Mouse (Mus musculus) megakaryocyte, adult 5-6 weeks (primary cell): ENCODE data around the gene Gm45062. TPM values are rescaled to one million over a fixed set of nuclear protein-coding genes. Genes with fewer than 3 reads are reported as not detected.
"Not testable (repeated sequence)": the region's sequence is repeated elsewhere in the genome, so short reads cannot be mapped to it uniquely, and the experiment has no call there.

ENCODE experiments used
- ATAC-seq: 2 replicates; pipeline ENCODE4 v1.8.0; 2016; ENCODE audit warnings: mild to moderate bottlenecking, inconsistent platforms; ENCODE audit not compliant: poor library complexity, severe bottlenecking
- total RNA-seq, 2 experiments: library from RNA; stranded (forward) in 1 of 2; stranded (reverse) in 1 of 2; fragments of 153-499, 151-499 nt in 1 of 2; fragments of 221-1000, 200-1000 nt in 1 of 2; gene quantifications; 2 replicates each; pipeline versions ENCODE4 v1.2.3 to v1.2.4; 2015 to 2017

The Gm45062 gene
- total RNA-seq, 2 experiments from 2014 or later, result 3.2 to 8.0 TPM

GRCm38 (mm10) chr6:8497868-8498257 is 238.6 kb downstream of the Gm45062 start:
- ATAC-seq, result no peak

DNA sequence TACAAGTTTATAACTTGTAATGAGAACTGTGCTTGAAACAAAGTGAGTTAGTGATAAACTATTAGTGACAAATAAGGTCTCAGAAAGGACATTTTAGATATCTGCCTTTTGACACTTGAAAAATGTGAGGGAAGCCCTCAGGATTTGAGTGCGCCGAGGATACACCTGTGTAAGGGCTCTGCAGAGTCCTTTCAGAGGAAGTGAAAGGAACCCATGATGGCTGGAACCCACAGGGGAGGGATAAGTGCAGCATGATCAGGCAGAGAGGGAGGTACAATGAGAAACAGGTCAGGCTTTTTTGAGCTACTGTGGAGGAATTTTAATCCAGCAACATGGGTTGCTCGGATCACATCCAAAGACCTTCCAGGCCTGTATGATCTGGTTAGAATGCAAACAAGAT is 239.7 kb downstream of the Gm45062 start:
- ATAC-seq, result no peak

- no peak for ATAC-seq
Measured at GRCm38 (mm10) chr6:8503953-8504352, 244.7 kb downstream of the Gm45062 start.

DNA sequence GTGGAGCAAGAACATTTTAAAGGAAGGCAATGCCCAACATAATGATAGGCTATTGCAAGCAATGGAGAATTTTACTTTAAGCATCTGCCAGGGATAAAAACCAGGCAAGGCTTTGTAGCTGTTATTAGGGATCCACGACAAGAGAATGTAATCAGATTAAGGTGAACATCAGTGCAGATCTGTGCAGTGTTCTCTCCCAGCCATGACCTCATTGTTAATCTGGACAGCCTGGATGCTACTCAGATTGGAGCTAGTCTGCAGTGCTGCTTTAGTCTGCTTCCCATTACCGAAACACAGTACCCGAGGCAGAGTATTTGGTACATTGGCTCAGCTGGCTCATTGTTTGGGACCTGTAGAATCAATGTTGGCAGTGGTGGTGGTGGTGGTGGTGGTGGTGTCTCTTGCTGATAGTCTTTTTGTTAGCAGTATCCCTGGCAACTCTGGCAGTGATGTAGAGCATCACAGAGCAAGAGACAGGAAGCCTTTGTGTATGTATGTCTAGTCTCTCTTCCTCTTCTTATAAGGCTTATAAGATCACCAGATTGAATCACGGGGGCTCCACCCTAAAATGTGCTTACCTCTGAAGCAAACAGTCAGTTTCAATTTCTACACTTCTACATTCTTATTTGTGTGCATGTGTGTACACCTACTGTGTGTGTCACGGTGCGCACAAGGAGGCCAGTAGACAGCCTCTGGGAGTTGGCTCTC is 245.4 kb downstream of the Gm45062 start:
- peak; percentile 38 for ATAC-seq

GRCm38 (mm10) chr6:8506631-8507030 is 247.4 kb downstream of the Gm45062 start:
- no peak for ATAC-seq

DNA sequence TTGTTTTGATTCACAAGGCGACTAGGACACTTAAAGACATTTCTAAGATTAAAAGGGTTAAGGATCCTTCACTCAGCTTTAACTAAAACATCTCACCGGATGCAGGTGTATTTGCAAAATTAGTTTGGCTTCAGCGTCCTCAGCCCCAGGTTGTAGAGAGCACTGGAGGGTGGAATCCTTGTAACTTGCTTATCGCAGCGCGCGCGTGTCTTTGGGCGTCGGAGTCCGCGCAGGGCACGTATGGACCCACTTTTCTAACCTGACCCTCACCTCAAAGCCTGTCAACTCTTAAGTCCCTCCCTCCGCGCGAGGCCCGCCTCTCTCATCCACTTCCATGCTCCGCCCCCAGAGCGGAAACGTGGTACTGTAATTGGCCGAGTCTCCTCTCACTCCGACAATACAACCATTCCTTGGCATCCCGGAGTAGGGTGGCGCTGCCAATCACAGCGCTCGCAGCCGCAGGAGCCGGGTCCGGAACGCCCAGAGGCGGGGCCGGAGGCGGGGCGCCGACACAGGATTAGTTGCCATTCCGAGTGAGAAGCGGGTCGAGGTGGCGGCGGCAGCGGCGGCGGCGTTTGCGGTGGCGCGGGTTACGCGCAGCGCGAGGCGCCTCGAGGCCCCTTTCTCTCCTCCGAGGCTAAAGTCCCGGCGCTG is 249.8 kb downstream of the Gm45062 start:
- peak; percentile 89 for ATAC-seq

DNA sequence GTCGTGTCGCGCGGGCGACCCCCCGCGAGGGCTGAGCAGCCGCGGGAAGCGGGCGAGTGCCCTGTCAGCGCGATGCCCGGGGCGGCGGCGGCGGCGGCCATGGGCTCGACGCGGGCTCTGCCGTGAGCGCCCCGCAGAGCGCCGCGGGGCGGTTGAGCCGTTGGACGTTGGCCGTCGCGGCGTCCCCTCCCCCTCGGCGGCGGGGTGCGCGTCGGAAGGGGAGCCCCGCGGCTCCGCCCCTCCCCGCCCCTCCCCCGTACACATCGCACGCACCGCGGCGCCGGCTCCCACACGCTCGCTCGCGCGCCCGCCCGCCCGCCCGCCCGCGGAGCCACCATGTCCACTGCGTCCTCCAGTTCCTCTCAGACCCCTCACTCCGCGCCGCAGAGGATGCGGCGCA is 250.3 kb downstream of the Gm45062 start, which contains the start of gene Glcci1:
TSS of gene Glcci1 (plus strand) at position 50 of the 400 bp plus-strand sequence.
- ATAC-seq, result peak; percentile 49

- peak; percentile 10; the same call in 1 of the 2 replicates for ATAC-seq
Measured at GRCm38 (mm10) chr6:8509961-8510863, 251.0 kb downstream of the Gm45062 start.

DNA sequence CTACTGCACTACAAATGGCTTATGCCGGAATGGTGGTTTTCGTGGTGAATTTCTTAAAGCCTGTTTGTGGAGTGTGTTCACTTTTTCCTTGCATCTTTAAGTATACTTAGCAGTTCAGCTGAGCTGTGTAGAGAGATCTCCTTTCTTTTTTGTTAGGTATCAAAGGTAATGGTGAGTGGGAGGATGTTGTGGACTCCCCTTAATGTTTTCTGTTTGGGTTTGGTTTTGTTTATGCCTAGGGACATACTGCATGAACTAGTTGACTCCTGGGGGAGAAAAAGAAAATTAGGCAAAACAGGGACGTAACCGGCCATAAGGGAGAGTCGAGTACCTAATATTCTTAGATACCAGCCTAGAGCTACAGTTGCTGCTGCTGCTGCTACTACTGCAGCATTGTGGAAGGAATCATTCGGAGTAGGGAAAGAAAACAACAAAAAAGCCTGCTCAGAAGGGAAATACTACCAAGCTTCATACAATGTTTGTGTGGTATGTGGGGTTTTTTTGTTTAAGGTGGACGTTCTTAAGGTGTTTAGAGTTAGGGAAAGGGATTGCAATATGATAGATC is 251.7 kb downstream of the Gm45062 start:
- ATAC-seq, result no peak

- no peak for ATAC-seq
Measured at GRCm38 (mm10) chr6:8511447-8511846, 252.2 kb downstream of the Gm45062 start.

- ATAC-seq, result no peak
Measured at GRCm38 (mm10) chr6:8512416-8512815, 253.2 kb downstream of the Gm45062 start.

- no peak for ATAC-seq
Measured at GRCm38 (mm10) chr6:8519687-8520086, 260.4 kb downstream of the Gm45062 start.

GRCm38 (mm10) chr6:8521231-8521630 is 262.0 kb downstream of the Gm45062 start:
- ATAC-seq, result no peak

GRCm38 (mm10) chr6:8524717-8525116 is 265.5 kb downstream of the Gm45062 start:
- peak; percentile 43; the same call in 1 of the 2 replicates for ATAC-seq

- peak; percentile 97 for ATAC-seq
Measured at GRCm38 (mm10) chr6:8531104-8531894, 272.0 kb downstream of the Gm45062 start.

GRCm38 (mm10) chr6:8536944-8537343 is 277.7 kb downstream of the Gm45062 start:
- ATAC-seq, result peak; percentile 84

DNA sequence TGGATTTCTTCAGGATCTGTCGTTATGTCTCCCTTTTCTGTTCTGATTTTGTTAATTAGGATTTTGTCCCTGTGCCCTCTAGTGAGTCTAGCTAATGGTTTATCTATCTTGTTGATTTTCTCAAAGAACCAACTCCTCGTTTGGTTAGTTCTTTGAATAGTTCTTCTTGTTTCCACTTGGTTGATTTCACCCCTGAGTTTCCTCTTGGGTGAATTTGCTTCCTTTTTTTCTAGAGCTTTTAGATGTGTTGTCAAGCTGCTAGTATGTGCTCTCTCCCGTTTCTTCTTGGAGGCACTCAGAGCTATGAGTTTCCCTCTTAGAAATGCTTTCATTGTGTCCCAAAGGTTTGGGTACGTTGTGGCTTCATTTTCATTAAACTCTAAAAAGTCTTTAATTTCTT is 282.3 kb downstream of the Gm45062 start:
- not testable (repeated sequence) for ATAC-seq

GRCm38 (mm10) chr6:8544822-8545221 is 285.6 kb downstream of the Gm45062 start:
- ATAC-seq, result no peak

- no peak for ATAC-seq
Measured at GRCm38 (mm10) chr6:8545780-8546179, 286.5 kb downstream of the Gm45062 start.

GRCm38 (mm10) chr6:8551155-8551554 is 291.9 kb downstream of the Gm45062 start:
- ATAC-seq, result no peak
